15 mouse cellular contexts compared by ENCODE assay signal in the genomic region with DNA sequence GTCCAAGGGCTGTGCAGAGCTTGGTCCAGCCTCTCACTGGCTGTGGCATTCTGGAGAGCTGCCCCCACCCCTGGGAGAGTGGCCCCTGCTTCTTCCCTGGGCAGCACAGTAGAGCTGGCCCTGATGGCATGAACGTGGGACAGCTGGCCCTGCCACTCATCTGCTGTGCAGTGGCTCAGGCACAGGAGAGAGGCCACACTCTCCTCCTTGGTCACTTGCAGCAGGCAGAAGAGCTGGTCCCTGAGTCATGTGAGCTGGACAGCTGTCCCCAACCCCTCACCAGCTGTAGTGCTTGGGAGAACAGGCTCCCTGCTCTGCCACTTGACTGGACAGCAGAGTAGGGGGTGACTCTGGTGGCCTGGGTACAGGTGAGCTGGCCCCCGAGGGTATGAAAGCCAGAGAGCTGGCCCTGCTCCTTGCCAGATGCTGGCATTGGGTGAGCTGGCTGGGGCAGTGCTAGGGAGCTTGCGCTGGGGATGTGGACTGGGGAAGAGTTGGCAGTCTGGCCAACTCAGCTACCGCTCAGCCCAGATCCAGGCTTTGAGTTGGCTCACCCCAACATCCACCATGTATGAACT. TPM values are rescaled to one million over a fixed set of nuclear protein-coding genes. Genes with fewer than 3 reads are reported as not detected.
A peak's percentile ranks its signal among the peaks of the same experiment; 100 is the strongest.
DNase-seq lines count a peak whose midpoint lies in the region; ATAC-seq lines count a peak whose summit lies in the region.
"Had no signal": no experiment of that assay in that cellular context is flagged by ENCODE, and none has a peak within 500 bp of the region (broad histone marks: within the 10 kb centered on the region; RNA-seq: fewer than 3 reads in every experiment).

No protein-coding gene starts in this region.

- peak; percentile 48 for DNase-seq in retina, postnatal 1 day
- DNase-seq in retina, embryonic 14.5 days (ENCODE audit: low spot score) = no peak
- peak; percentile 60 to 65 for DNase-seq in gastrocnemius, postnatal 36 days
- DNase-seq in thymus, adult 18-20 months = no peak
- no peak for DNase-seq in frontal cortex, postnatal 10 days (ENCODE audit: low spot score in 2 of 2)
- DNase-seq: adrenal gland, adult 2 months; cerebellum, adult 18-20 months; midbrain, embryonic 14.5 days; right cerebral cortex, postnatal 4 days; thymus, adult 2 months had no signal

- no peak overlapping the region for H3K9ac ChIP-seq in hindbrain, embryonic 15.5 days
- H3K9ac ChIP-seq in hindbrain, embryonic 13.5 days = no peak overlapping the region
- H3K9ac ChIP-seq: intestine, embryonic 15.5 days had no signal

- H3K4me3 ChIP-seq in hindbrain, embryonic 15.5 days = no peak overlapping the region
- no peak overlapping the region for H3K4me3 ChIP-seq in hindbrain, embryonic 13.5 days
- H3K4me3 ChIP-seq: intestine, embryonic 15.5 days had no signal

- no peak overlapping the region for H3K4me2 ChIP-seq in hindbrain, embryonic 15.5 days
- H3K4me2 ChIP-seq in hindbrain, embryonic 13.5 days = no peak overlapping the region
- H3K4me2 ChIP-seq: intestine, embryonic 15.5 days had no signal

- no peak overlapping the region for H3K27ac ChIP-seq in hindbrain, embryonic 15.5 days (replicated peaks)
- H3K27ac ChIP-seq in hindbrain, embryonic 13.5 days = no peak overlapping the region
- H3K27ac ChIP-seq: intestine, embryonic 15.5 days had no signal

- WGBS in hindbrain, embryonic 15.5 days = 58% methylated on average over 4 of the region's 4 CpGs
- 79% methylated on average over 4 of the region's 4 CpGs for WGBS in hindbrain, embryonic 13.5 days

- peaks cover 33% of the 10 kb centered on the region for H3K4me1 ChIP-seq in hindbrain, embryonic 15.5 days (replicated peaks)
- peaks cover 42% of the 10 kb centered on the region for H3K4me1 ChIP-seq in hindbrain, embryonic 13.5 days (replicated peaks)

- peak; percentile 19; the same call in 1 of the 2 replicates for ATAC-seq in hindbrain, embryonic 15.5 days (ENCODE audit: low FRiP score, low read depth)
- ATAC-seq in hindbrain, embryonic 13.5 days (ENCODE audit: low FRiP score) = no peak
- ATAC-seq: forebrain, embryonic 16.5 days; intestine, embryonic 15.5 days had no signal

- intact Hi-C loops in gastrocnemius, postnatal 36 days (cut with DNase I) = loop anchor here (10.0 kb wide), 1 partner anchor 323 kb away; no protein-coding TSS in a partner anchor

- H3K9me3 ChIP-seq in hindbrain, embryonic 15.5 days = no peaks in the 10 kb centered on the region
- H3K9me3 ChIP-seq in hindbrain, embryonic 13.5 days = no peaks in the 10 kb centered on the region
- H3K9me3 ChIP-seq: G1E; intestine, embryonic 15.5 days had no signal

- H3K27me3 ChIP-seq in hindbrain, embryonic 15.5 days = no peaks in the 10 kb centered on the region
- 0 out of 2 replicates have a peak, but pooled peaks cover 7% of the 10 kb centered on the region for H3K27me3 ChIP-seq in hindbrain, embryonic 13.5 days
- H3K27me3 ChIP-seq: intestine, embryonic 15.5 days had no signal

- no peaks in the 10 kb centered on the region for H3K36me3 ChIP-seq in hindbrain, embryonic 15.5 days
- H3K36me3 ChIP-seq in hindbrain, embryonic 13.5 days = no peaks in the 10 kb centered on the region
- H3K36me3 ChIP-seq: G1E; intestine, embryonic 15.5 days had no signal

RNA-seq across cellular contexts. Expression of a gene that starts 27.1 kb away (rescaled TPM):
- polyA plus RNA-seq in hindbrain, embryonic 15.5 days (2015; fragmentation: Nextera tagmentation; extraction: Ambion mirVana) = 60.3 and 61.7 TPM in 2 replicates
- polyA plus RNA-seq in hindbrain, embryonic 13.5 days (2015; fragmentation: Nextera tagmentation; extraction: Ambion mirVana) = 71.1 TPM in 2 replicates
- 100 to 1,000 TPM; 123 to 140 TPM for total RNA-seq in gastrocnemius, postnatal 36 days (2021)

Comparison
In these comparisons a context has a peak if more than half of its experiments do, and no peak if none do; other contexts are left out.
1. DNase-seq: peak in retina, postnatal 1 day (single experiment) and gastrocnemius, postnatal 36 days (2 of 2); none in retina, embryonic 14.5 days (single experiment), thymus, adult 18-20 months (0 of 2) and frontal cortex, postnatal 10 days (0 of 2).